Mouse (Mus musculus): ENCODE results near the gene Gdf9. TPM values are rescaled to one million over a fixed set of nuclear protein-coding genes. Genes with fewer than 3 reads are reported as not detected.
A peak's percentile ranks its signal among the peaks of the same experiment; 100 is the strongest.

Gene Gdf9
- polyA plus RNA-seq, 1 experiment = 2.5 TPM

GRCm38 (mm10) chr11:53447996-53448395, 17.2 kb downstream of the Gdf9 start:
- no peaks in the 10 kb centered on the region for H3K27me3 ChIP-seq (ENCODE audit: control insufficient read depth, insufficient read depth, low read length)
- peaks cover 20% of the 10 kb centered on the region for H3K4me1 ChIP-seq (ENCODE audit: control insufficient read depth, insufficient read depth, low read length)
- H3K27ac ChIP-seq (ENCODE audit: insufficient read depth, low read length) = no peak overlapping the region
- 80% methylated on average over 8 of the region's 8 CpGs for WGBS
- DNase-seq = no peak
- no peak overlapping the region for H3K4me3 ChIP-seq (replicated peaks; ENCODE audit: insufficient read depth, low read depth, low read length)
- TF ChIP-seq POLR2A (IDR thresholded peaks at IDR 0.05; ENCODE audit: borderline replicate concordance, insufficient read depth, low read length) (no peak), CTCF (IDR thresholded peaks at IDR 0.05; ENCODE audit: borderline replicate concordance, insufficient read depth, low read depth, low read length) (no peak)

- no peak overlapping the region for H3K27ac ChIP-seq (ENCODE audit: insufficient read depth, low read length)
- 9% methylated on average over 1 of the region's 1 CpGs for WGBS
- peak; percentile 95 to 96 for DNase-seq
- TF ChIP-seq CTCF (IDR thresholded peaks at IDR 0.05; ENCODE audit: borderline replicate concordance, insufficient read depth, low read depth, low read length) = no peak
- no peak for TF ChIP-seq POLR2A (IDR thresholded peaks at IDR 0.05; ENCODE audit: borderline replicate concordance, insufficient read depth, low read length)
- no peaks in the 10 kb centered on the region for H3K27me3 ChIP-seq (ENCODE audit: control insufficient read depth, insufficient read depth, low read length)
- H3K4me1 ChIP-seq (ENCODE audit: control insufficient read depth, insufficient read depth, low read length) = peaks cover 21% of the 10 kb centered on the region
- no peak overlapping the region for H3K4me3 ChIP-seq (replicated peaks; ENCODE audit: insufficient read depth, low read depth, low read length)
Measured at GRCm38 (mm10) chr11:53448529-53448928, 17.7 kb downstream of the Gdf9 start.

GRCm38 (mm10) chr11:53450070-53450705, 19.4 kb downstream of the Gdf9 start:
- TF ChIP-seq POLR2A (IDR thresholded peaks at IDR 0.05; ENCODE audit: borderline replicate concordance, insufficient read depth, low read length) (no peak), CTCF (IDR thresholded peaks at IDR 0.05; ENCODE audit: borderline replicate concordance, insufficient read depth, low read depth, low read length) (no peak)
- H3K27me3 ChIP-seq (ENCODE audit: control insufficient read depth, insufficient read depth, low read length) = no peaks in the 10 kb centered on the region
- H3K4me1 ChIP-seq (ENCODE audit: control insufficient read depth, insufficient read depth, low read length) = peaks cover 21% of the 10 kb centered on the region
- no peak overlapping the region for H3K27ac ChIP-seq (ENCODE audit: insufficient read depth, low read length)
- no peak for DNase-seq
- H3K4me3 ChIP-seq (replicated peaks; ENCODE audit: insufficient read depth, low read depth, low read length) = no peak overlapping the region
- 31% methylated on average over 15 of the region's 15 CpGs for WGBS

- H3K4me1 ChIP-seq (ENCODE audit: control insufficient read depth, insufficient read depth, low read length) = peaks cover 21% of the 10 kb centered on the region
- H3K27me3 ChIP-seq (ENCODE audit: control insufficient read depth, insufficient read depth, low read length) = no peaks in the 10 kb centered on the region
- no peak for TF ChIP-seq CTCF (IDR thresholded peaks at IDR 0.05; ENCODE audit: borderline replicate concordance, insufficient read depth, low read depth, low read length)
- TF ChIP-seq POLR2A (IDR thresholded peaks at IDR 0.05; ENCODE audit: borderline replicate concordance, insufficient read depth, low read length) = no peak
- H3K27ac ChIP-seq (ENCODE audit: insufficient read depth, low read length) = no peak overlapping the region
- DNase-seq = no peak
- WGBS = 90% methylated on average over 2 of the region's 2 CpGs
- H3K4me3 ChIP-seq (replicated peaks; ENCODE audit: insufficient read depth, low read depth, low read length) = no peak overlapping the region
Measured at GRCm38 (mm10) chr11:53451361-53451760, 20.5 kb downstream of the Gdf9 start.

GRCm38 (mm10) chr11:53452396-53452795, 21.6 kb downstream of the Gdf9 start:
- H3K27me3 ChIP-seq (ENCODE audit: control insufficient read depth, insufficient read depth, low read length) = no peaks in the 10 kb centered on the region
- H3K4me1 ChIP-seq (ENCODE audit: control insufficient read depth, insufficient read depth, low read length) = peaks cover 21% of the 10 kb centered on the region
- TF ChIP-seq CTCF (IDR thresholded peaks at IDR 0.05; ENCODE audit: borderline replicate concordance, insufficient read depth, low read depth, low read length) (no peak), POLR2A (IDR thresholded peaks at IDR 0.05; ENCODE audit: borderline replicate concordance, insufficient read depth, low read length) (no peak)
- 24% methylated on average over 9 of the region's 9 CpGs for WGBS
- H3K4me3 ChIP-seq (replicated peaks; ENCODE audit: insufficient read depth, low read depth, low read length) = no peak overlapping the region
- no peak overlapping the region for H3K27ac ChIP-seq (ENCODE audit: insufficient read depth, low read length)
- DNase-seq = peak; percentile 62 to 79

- 44% methylated on average over 5 of the region's 5 CpGs for WGBS
- Histone ChIP-seq H3K27ac (ENCODE audit: insufficient read depth, low read length) (no peak overlapping the region), H3K27me3 (ENCODE audit: control insufficient read depth, insufficient read depth, low read length) (no peaks in the 10 kb centered on the region), H3K4me3 (replicated peaks; ENCODE audit: insufficient read depth, low read depth, low read length) (no peak overlapping the region), H3K4me1 (ENCODE audit: control insufficient read depth, insufficient read depth, low read length) (peaks cover 21% of the 10 kb centered on the region)
- TF ChIP-seq CTCF (IDR thresholded peaks at IDR 0.05; ENCODE audit: borderline replicate concordance, insufficient read depth, low read depth, low read length) (no peak), POLR2A (IDR thresholded peaks at IDR 0.05; ENCODE audit: borderline replicate concordance, insufficient read depth, low read length) (no peak)
- DNase-seq = no peak
Measured at GRCm38 (mm10) chr11:53453031-53453430, 22.2 kb downstream of the Gdf9 start.

GRCm38 (mm10) chr11:53456474-53457371, 25.9 kb downstream of the Gdf9 start, which contains the start of the genes Gm10447 and Shroom1:
Gene Gm10447 (minus strand): TSS chr11:53457110.
Gene Shroom1 (plus strand): TSS chr11:53457205.
- no peak for TF ChIP-seq POLR2A (IDR thresholded peaks at IDR 0.05; ENCODE audit: borderline replicate concordance, insufficient read depth, low read length)
- TF ChIP-seq CTCF (IDR thresholded peaks at IDR 0.05; ENCODE audit: borderline replicate concordance, insufficient read depth, low read depth, low read length) = peak; percentile 31; the same call in 1 of the 2 replicates
- Histone ChIP-seq H3K4me1 (ENCODE audit: control insufficient read depth, insufficient read depth, low read length) (peaks cover 9% of the 10 kb centered on the region), H3K4me3 (replicated peaks; ENCODE audit: insufficient read depth, low read depth, low read length) (peak within 1 kb of the TSS; percentile 48), H3K27ac (ENCODE audit: insufficient read depth, low read length) (no peak within 1 kb of the TSS), H3K27me3 (ENCODE audit: control insufficient read depth, insufficient read depth, low read length) (no peaks in the 10 kb centered on the region)
- DNase-seq = peak; percentile 51 to 62
- 9% methylated on average over 42 of the region's 42 CpGs for WGBS
